Mouse (Mus musculus): Measurements from ENCODE around the gene Vps18. TPM values are rescaled to one million over a fixed set of nuclear protein-coding genes. Genes with fewer than 3 reads are reported as not detected.

Gene Vps18
- total RNA-seq, 4 experiments from 2014 or later: 46.8 to 52.2 (median 49.4) TPM

DNA sequence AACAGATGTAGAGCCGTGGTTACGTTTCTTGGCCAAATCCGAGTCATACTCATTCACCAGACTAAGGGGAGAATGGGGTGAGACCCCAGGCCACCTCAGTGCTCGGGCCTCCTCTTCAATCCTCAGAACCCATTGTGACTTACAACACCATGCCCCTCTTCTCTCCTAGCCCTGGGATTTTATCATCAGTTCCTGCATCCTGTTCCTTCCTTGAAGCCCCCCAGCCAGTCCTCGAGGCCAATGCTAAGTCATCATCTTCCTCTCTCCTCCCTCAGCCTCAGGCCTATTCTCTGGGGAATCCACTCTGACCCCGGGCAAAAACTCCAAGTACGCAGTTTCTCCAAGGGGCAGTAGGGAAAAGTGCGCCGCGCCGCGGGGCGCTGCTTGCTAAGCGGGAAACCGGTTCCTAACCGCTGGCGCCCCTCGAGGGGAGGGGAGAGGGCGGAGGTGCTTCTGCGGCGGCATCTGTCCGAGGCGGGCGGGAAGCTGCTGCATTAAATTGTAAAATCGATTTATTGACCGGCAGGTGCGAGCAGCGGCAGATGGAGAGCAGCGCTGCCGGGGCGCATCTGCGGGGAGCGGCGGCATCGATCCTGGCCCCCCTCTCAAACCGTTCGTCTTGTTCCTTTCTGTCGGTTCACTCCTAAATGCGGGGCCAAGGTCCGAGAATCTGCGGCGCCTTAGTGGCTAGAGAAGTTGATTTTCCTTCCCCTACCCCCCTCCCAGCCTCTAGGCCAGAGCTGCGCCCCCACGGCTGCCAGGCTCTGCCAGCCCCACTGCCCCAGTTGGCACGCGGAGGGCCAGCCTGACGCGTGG is 33.4 kb downstream of the Vps18 start:
- DNase-seq (ENCODE audit: low spot score in 2 of 2): no peak

DNA sequence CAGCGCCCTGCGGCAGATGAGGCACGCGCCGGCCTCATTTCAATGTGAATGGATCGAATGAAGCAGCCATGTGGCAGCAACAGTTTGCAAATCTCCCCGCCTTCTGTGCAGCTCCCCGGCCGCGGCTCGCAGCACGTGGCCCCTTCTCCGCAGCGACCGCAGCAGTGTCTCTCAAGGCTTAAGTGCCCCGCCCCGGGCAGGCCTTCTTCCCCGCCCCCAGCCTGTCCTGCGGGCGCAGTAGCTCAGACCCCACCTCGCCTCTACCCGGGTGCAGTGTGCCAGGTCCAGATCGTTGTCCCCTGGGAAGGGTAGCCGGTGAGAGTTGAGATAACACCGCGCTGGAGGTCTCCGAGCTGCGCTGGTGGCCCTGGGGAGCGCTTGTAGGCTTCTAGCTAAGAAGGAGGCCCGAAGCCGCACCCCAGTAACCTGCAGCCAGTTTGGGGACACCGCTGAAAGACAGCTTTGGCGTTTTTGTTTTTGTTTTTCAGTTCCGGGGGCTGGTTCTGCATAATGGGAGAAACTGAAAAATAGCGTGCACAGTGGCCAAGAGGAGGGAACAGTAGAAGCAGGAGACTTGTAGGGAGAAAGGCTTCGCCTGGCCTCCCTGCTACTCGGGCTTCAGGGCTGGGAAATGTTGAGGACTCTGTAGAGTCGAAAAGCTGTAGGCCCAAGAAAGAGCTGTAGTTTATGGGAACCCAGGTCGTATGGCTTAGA is 34.2 kb downstream of the Vps18 start:
- peak in 1 of 2 experiments; percentile 53 for DNase-seq (ENCODE audit: low spot score in 2 of 2)

DNA sequence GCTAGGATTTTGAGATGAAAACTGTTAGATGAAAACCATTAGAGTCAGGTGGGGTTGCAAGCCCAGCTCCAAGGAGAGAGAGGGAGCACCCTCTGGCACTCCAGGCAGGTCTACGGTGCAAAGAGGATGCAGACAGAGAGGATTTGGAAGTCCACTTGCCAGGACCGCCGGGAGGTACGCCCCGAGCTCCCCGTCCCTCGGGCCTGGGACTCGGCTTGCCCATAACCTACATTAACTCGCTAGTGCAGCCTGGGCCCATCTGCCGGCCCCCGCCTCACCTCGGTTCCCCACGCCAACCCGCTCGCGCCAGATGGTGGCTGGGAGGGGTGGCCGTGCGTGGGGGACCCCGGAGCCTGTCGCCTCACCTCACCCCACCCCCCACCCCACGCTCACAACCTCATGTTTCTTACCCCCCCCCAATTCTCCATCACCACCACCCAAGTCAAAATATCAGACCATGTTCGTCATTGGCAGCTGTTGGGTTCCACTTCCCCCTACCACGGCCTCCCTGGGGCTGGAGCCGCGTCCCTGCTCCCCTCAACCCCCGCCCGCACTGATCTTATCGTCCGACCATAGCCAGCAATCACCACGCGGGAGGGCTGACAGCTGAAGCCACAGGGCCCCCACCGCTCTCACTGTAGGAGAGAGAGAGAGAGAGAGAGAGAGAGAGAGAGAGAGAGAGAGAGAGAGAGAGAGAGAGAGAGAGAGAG is 35.5 kb downstream of the Vps18 start:
- no peak for DNase-seq (ENCODE audit: low spot score in 2 of 2)

DNA sequence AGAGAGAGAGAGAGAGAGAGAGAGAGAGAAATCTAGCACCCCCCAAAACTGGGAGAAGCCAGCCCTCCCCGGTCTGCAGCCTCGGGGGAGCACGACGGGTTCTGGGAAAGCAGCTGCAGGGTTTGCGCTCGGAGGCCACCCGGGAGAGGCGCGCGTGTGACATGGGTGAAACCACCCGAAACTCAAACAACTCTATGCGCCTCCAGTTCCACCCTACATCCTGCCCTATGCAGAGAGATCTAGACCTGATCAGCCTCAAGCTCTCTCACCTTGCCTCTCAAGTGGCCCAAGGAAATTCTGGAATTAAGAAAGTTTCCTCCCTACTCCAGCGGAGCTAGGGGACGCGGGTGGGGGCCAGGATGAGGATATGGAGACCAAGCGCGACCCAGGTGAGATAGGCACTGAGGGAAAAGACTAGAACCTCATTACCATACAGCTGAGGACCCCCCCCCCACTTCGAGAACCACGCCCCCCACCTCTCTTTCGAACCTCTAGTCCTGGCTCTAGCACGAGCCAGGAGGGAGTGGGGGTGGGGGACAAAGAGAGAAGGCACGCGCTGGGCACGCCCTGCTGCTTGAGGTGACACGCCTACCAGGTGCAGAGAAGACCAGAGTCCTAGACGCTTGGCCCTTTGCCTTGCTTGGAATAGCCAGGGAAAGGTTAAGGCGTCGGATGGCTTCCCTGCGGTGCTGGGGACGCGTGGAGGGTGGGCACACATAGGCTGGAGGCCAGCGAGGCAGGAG is 36.2 kb downstream of the Vps18 start:
- no peak for DNase-seq (ENCODE audit: low spot score in 2 of 2)

DNA sequence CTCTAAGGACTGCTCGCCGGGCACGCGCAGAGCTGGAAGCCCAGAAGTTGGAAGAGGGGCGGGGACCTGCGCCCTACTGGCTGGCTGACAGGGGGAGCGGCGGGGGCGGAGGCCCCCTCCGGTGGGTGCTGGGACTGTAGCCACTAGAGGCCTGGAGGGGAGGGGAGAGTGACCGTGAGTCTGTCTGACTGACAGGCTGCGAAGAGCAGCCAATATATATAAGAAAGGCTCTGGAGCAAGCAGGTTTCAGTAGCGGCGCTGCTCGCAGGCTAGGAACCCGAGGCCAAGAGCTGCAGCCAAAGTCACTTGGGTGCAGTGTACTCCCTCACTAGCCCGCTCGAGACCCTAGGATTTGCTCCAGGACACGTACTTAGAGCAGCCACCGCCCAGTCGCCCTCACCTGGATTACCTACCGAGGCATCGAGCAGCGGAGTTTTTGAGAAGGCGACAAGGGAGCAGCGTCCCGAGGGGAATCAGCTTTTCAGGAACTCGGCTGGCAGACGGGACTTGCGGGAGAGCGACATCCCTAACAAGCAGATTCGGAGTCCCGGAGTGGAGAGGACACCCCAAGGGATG is 37.1 kb downstream of the Vps18 start, which contains the start of gene Dll4:
Gene Dll4, plus strand, starts transcription at position 217 of the 576 bp plus-strand sequence.
- DNase-seq (ENCODE audit: low spot score in 2 of 2): no peak

DNA sequence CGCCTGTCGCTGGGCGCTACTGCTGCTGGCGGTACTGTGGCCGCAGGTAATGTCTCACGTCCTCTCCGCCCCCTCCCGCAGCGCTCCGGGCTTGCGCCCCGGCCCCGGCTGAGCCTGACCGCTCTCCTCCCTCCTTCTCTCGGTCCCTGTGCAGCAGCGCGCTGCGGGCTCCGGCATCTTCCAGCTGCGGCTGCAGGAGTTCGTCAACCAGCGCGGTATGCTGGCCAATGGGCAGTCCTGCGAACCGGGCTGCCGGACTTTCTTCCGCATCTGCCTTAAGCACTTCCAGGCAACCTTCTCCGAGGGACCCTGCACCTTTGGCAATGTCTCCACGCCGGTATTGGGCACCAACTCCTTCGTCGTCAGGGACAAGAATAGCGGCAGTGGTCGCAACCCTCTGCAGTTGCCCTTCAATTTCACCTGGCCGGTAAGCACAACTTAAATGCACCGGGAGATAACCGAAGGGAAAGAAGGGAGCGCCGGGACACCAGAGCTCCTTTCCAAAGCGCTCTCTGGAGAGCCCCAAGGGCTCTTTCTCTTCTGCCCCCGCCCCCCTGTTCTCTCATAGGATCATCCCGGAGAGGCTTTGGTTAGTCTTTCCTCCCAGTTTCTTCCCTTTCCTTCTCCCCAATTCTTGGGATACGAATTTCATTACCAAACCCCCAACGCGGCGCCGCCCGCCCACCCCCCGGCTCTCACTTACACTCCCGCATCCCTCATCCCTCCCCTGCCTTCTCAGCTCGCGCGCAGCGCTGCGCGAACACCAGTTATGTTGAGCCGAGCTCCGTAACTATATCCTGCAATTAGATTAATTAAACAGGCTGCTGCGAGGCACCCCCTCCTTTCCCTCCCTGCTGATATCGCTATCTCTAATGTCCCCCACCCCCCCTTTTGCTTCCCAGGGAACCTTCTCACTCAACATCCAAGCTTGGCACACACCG is 37.9 kb downstream of the Vps18 start:
- DNase-seq (ENCODE audit: low spot score in 2 of 2): no peak

DNA sequence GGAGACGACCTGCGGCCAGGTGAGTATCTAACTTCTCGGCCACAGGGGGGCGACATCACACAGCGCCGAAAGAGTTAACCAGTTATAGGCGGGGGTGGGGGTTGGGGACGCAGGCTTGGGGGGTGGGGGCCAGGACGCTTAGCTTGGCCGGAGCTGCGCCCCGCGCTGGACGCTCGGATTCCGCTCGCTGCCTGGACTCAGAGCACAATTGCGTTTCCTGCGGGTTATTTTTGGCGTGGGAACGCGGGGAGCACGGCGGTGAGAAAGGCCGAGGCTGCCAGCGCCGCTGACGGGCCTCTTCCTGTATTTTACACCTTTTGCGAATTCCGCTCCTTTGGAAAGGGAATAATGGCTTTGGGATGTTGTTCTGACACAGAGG is 38.6 kb downstream of the Vps18 start:
- DNase-seq (ENCODE audit: low spot score in 2 of 2): no peak

DNA sequence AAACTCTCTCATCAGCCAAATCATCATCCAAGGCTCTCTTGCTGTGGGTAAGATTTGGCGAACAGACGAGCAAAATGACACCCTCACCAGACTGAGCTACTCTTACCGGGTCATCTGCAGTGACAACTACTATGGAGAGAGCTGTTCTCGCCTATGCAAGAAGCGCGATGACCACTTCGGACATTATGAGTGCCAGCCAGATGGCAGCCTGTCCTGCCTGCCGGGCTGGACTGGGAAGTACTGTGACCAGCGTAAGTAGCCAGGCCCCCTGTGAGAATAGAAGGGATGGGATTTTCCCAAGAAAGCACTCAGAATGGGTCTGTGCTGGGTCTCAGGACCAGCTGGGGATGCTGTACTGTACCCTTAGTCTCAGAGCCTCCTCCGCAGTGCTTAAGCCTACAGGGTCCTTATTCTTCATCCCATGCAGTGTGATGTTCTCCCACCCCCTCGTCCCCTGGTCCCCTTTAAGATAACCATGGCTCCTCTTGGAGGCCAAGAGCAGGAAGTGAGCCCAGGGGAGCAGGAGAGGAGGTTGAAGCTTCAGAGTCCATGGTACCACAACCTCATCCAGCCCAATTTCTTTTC is 39.5 kb downstream of the Vps18 start:
- no peak for DNase-seq (ENCODE audit: low spot score in 2 of 2)

DNA sequence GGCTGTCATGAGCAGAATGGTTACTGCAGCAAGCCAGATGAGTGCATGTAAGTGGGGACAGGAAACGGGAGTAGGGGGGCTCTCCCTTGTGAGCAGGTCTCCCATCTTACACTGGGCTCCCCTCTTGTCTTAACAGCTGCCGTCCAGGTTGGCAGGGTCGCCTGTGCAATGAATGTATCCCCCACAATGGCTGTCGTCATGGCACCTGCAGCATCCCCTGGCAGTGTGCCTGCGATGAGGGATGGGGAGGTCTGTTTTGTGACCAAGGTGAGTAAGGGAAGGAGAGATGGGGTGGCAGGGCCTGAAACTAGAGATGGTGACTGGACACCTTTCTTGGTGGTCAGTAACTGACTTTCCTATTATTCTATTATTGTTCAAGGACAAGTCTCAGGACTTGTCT is 40.0 kb downstream of the Vps18 start:
- DNase-seq (ENCODE audit: low spot score in 2 of 2): no peak

DNA sequence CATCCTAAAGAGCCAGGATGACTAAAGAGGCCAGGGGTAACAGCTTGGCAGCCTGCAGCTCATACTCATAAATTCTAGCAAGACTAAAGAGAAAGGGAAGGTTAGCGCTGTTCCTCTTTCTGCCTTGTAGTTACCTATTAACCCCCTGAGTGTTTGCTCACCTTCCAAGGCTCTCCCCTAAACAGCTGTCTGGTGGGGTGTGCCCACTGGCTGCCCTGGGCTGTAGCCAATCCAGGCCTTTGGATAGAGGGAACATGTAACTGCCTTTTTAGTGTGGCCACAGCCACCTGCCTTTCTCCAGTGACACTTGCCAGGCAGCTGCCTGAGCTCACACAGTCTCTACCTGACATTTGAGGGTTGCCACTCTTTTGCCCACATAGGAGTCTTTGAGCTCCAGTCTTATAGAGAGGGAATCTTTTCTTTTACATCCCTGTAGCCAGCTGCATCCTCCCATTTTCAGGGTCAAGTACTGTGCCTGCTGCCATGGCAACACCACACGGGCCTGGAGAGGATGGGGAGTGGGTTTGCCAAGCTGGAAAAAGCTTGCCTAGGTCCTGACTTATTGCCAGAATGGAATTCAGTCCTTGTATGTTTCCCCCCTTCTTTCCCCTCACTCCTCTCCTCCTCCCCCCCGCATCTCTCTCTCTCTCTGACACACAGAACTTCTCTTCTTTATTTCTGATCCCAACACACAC is 40.7 kb downstream of the Vps18 start:
- no peak for DNase-seq (ENCODE audit: low spot score in 2 of 2)

DNA sequence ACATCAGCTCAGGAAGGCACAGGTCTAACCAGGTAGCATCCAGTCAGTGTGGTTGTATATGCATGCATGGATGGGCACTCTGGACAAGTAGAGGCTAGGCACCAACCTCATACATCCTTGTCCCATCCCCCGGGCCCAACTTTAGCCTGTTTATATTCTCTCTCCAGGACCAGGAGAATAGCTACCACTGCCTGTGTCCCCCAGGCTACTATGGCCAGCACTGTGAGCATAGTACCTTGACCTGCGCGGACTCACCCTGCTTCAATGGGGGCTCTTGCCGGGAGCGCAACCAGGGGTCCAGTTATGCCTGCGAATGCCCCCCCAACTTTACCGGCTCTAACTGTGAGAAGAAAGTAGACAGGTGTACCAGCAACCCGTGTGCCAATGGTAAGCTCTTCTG is 42.3 kb downstream of the Vps18 start:
- no peak for DNase-seq (ENCODE audit: low spot score in 2 of 2)

DNA sequence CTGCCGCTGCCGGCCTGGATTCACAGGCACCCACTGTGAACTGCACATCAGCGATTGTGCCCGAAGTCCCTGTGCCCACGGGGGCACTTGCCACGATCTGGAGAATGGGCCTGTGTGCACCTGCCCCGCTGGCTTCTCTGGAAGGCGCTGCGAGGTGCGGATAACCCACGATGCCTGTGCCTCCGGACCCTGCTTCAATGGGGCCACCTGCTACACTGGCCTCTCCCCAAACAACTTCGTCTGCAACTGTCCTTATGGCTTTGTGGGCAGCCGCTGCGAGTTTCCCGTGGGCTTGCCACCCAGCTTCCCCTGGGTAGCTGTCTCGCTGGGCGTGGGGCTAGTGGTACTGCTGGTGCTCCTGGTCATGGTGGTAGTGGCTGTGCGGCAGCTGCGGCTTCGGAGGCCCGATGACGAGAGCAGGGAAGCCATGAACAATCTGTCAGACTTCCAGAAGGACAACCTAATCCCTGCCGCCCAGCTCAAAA is 43.7 kb downstream of the Vps18 start:
- no peak for DNase-seq (ENCODE audit: low spot score in 2 of 2)

DNA sequence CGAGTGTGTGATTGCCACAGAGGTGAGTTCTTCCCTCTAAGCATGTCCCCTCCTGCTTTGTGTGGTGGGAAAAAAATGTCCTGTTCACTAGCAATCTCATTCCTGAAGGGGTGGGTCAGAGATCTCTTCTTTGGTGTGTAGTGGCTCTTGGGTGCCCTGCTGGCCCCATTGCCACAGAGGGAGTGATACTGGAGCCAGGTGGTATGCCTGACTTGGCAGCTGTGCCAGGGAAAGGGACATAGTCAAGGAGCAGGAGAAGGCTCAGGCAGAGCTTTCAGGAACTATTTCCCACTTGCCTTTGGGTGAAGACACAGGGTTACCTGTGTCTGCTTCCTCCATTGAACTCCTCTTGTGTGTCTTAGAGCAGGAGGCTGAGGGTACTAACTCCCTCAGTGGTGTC is 45.6 kb downstream of the Vps18 start:
- no peak for DNase-seq (ENCODE audit: low spot score in 2 of 2)

DNA sequence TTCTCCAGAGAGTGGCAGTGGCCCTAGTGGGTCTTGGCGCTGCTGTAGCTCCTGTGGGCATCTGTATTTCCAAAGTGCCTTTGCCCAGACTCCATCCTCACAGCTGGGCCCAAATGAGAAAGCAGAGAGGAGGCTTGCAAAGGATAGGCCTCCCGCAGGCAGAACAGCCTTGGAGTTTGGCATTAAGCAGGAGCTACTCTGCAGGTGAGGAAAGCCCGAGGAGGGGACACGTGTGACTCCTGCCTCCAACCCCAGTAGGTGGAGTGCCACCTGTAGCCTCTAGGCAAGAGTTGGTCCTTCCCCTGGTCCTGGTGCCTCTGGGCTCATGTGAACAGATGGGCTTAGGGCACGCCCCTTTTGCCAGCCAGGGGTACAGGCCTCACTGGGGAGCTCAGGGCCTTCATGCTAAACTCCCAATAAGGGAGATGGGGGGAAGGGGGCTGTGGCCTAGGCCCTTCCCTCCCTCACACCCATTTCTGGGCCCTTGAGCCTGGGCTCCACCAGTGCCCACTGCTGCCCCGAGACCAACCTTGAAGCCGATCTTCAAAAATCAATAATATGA is 46.5 kb downstream of the Vps18 start:
- no peak for DNase-seq (ENCODE audit: low spot score in 2 of 2)

DNA sequence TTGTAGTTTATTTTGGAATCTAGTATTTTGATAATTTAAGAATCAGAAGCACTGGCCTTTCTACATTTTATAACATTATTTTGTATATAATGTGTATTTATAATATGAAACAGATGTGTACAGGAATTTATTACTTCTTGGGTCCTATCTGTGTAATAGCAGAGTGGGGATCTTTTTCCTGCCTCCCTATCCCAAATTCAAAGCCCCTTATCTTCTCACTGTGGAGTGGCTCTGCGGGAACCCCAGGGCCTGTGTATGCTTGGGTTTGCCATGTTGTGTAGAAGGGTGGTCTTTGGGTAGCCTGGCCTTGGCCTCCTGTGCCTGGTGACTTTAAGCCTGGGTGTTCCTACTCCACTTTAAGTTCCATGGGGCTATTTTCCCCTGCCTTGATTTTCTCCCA is 47.0 kb downstream of the Vps18 start:
- DNase-seq (ENCODE audit: low spot score in 2 of 2): no peak

DNA sequence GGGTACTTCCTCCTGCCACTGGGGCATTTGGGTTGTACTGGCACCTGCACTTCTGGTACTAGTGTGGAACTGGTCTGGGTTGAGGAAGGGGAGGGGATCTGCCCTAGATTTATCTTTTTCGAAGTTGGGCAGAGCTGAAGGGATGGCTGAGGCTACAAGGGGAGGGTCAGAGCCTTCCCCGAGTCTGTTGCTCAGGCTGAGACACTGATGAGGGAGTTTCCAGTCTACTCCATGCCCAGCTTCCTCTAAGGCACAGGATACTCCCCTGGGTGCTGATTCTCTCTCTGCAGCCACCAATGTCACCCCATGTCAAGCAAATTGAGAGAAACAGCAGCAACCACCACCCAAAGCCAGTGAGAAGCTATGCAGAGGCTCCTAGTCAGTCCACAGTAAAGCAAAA is 47.5 kb downstream of the Vps18 start:
- DNase-seq (ENCODE audit: low spot score in 2 of 2): no peak

DNA sequence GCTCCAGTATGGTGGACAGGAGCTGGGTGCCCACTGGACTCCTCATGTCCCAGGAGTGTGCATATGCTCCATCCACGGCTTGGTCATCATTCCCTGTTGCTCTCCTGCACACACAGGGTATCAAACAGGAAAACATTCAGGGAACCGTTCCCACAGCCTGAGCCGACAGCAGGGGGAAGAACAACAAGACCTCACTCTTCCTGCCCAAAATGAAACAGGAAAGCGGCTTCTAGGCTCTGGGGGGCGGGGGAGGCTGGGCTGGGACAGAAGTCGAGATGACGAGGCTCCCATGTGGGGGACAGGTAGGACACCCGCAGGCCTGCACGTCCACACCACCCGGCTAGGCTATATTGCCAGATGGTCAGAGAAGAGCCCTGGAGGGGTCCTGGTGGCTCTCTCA is 47.9 kb downstream of the Vps18 start:
- DNase-seq (ENCODE audit: low spot score in 2 of 2): no peak

DNA sequence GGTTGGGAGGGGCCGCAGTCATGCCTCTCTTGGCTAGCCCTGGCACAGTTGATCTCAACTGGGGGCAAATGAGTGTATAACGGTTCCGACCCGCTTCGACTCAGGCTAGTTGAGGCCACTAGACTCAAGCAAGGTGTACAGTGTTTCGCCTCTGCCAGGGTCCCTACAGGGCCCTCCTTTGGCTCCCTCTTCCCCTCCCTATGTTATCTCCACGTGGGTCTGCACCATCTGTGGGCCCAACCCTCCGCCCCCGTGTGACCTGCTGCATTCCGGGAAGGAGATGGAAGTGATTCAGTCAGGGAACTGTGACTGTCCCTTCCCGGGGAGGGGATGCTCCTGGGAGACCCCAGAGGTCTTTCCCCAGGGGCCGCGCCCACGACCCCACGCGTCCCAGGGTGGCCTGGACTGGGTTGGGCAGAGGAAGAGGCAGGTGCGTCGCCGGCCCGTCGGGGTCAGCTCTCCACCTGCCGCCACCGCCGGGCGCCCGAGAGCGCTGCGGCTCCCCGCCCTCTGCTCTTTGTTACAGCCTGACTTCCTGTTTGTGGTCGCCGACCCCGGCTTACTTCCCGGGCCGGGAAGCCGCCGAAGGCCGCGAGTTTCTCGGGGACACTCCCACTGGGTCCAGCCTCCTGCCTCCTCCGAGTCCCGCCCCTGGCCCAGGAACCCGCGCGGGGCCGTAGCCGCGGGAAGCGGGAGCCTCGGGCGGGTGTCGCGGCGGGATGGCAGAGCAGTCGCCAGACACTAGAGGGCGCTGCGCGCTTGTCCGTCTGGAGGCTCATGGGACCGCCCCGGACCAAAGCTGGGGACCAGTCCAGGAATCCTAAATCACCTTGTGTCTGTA is 49.1 kb downstream of the Vps18 start:
- DNase-seq (ENCODE audit: low spot score in 2 of 2): peak; percentile 46 to 61

Measured in left cerebral cortex, adult 8-10 months (tissue).